Mouse (Mus musculus): Measurements from ENCODE around the gene Adamts7. TPM values are rescaled to one million over a fixed set of nuclear protein-coding genes. Genes with fewer than 3 reads are reported as not detected.

Gene Adamts7
- polyA plus RNA-seq, 1 experiment from 2014 or later = 8.7 TPM

- Histone ChIP-seq H3K9me3 (ENCODE audit: control insufficient read depth, low read length) (no peaks in the 10 kb centered on the region), H3K9ac (no peak overlapping the region), H3K27ac (no peak overlapping the region), H3K36me3 (replicated peaks; ENCODE audit: control insufficient read depth, insufficient read depth) (no peaks in the 10 kb centered on the region; the same call in 1 of the 2 replicates), H3K27me3 (ENCODE audit: control insufficient read depth, insufficient read depth, low read length) (no peaks in the 10 kb centered on the region), H3K4me3 (replicated peaks; ENCODE audit: low read length) (no peak overlapping the region), H3K4me2 (replicated peaks) (no peak overlapping the region), H3K4me1 (replicated peaks; ENCODE audit: control insufficient read depth, insufficient read depth, low read length) (no peaks in the 10 kb centered on the region)
- 84% methylated on average over 9 of the region's 9 CpGs for WGBS
- ATAC-seq (ENCODE audit: low FRiP score) = no peak
- no peak for DNase-seq (ENCODE audit: low spot score)
Measured at GRCm38 (mm10) chr9:90237232-90238062, 74.6 kb downstream of the Adamts7 start.

GRCm38 (mm10) chr9:90240560-90240959 lies 77.7 kb downstream of the Adamts7 start:
- no peaks in the 10 kb centered on the region; the same call in 1 of the 2 replicates for H3K36me3 ChIP-seq (replicated peaks; ENCODE audit: control insufficient read depth, insufficient read depth)
- H3K27ac ChIP-seq = no peak overlapping the region; the same call in 1 of the 2 replicates
- no peaks in the 10 kb centered on the region for H3K4me1 ChIP-seq (replicated peaks; ENCODE audit: control insufficient read depth, insufficient read depth, low read length)
- DNase-seq (ENCODE audit: low spot score) = peak; percentile 28
- H3K27me3 ChIP-seq (ENCODE audit: control insufficient read depth, insufficient read depth, low read length) = no peaks in the 10 kb centered on the region
- no peak overlapping the region for H3K4me3 ChIP-seq (replicated peaks; ENCODE audit: low read length)
- H3K4me2 ChIP-seq (replicated peaks) = no peak overlapping the region
- ATAC-seq (ENCODE audit: low FRiP score) = 0 out of 2 replicates have a peak, but pooled peaks have one; percentile 48
- 59% methylated on average over 4 of the region's 4 CpGs for WGBS
- no peaks in the 10 kb centered on the region for H3K9me3 ChIP-seq (ENCODE audit: control insufficient read depth, low read length)
- H3K9ac ChIP-seq = no peak overlapping the region

GRCm38 (mm10) chr9:90241041-90241440 lies 78.2 kb downstream of the Adamts7 start:
- no peak overlapping the region; the same call in 1 of the 2 replicates for H3K27ac ChIP-seq
- DNase-seq (ENCODE audit: low spot score) (no peak), ATAC-seq (ENCODE audit: low FRiP score) (no peak)
- H3K9me3 ChIP-seq (ENCODE audit: control insufficient read depth, low read length) = no peaks in the 10 kb centered on the region
- H3K4me2 ChIP-seq (replicated peaks) = no peak overlapping the region
- H3K27me3 ChIP-seq (ENCODE audit: control insufficient read depth, insufficient read depth, low read length) = no peaks in the 10 kb centered on the region
- H3K9ac ChIP-seq = no peak overlapping the region
- WGBS = 85% methylated on average over 6 of the region's 6 CpGs
- H3K4me3 ChIP-seq (replicated peaks; ENCODE audit: low read length) = no peak overlapping the region
- H3K36me3 ChIP-seq (replicated peaks; ENCODE audit: control insufficient read depth, insufficient read depth) = no peaks in the 10 kb centered on the region; the same call in 1 of the 2 replicates
- H3K4me1 ChIP-seq (replicated peaks; ENCODE audit: control insufficient read depth, insufficient read depth, low read length) = no peaks in the 10 kb centered on the region

GRCm38 (mm10) chr9:90241618-90242017 lies 78.7 kb downstream of the Adamts7 start:
- Histone ChIP-seq H3K27me3 (ENCODE audit: control insufficient read depth, insufficient read depth, low read length) (no peaks in the 10 kb centered on the region), H3K9me3 (ENCODE audit: control insufficient read depth, low read length) (no peaks in the 10 kb centered on the region), H3K27ac (no peak overlapping the region), H3K4me1 (replicated peaks; ENCODE audit: control insufficient read depth, insufficient read depth, low read length) (no peaks in the 10 kb centered on the region), H3K4me3 (replicated peaks; ENCODE audit: low read length) (no peak overlapping the region), H3K4me2 (replicated peaks) (no peak overlapping the region), H3K9ac (no peak overlapping the region), H3K36me3 (replicated peaks; ENCODE audit: control insufficient read depth, insufficient read depth) (no peaks in the 10 kb centered on the region; the same call in 1 of the 2 replicates)
- 68% methylated on average over 7 of the region's 7 CpGs for WGBS
- DNase-seq (ENCODE audit: low spot score) = no peak
- no peak for ATAC-seq (ENCODE audit: low FRiP score)

- no peaks in the 10 kb centered on the region for H3K9me3 ChIP-seq (ENCODE audit: control insufficient read depth, low read length)
- no peaks in the 10 kb centered on the region for H3K27me3 ChIP-seq (ENCODE audit: control insufficient read depth, insufficient read depth, low read length)
- ATAC-seq (ENCODE audit: low FRiP score) (no peak), DNase-seq (ENCODE audit: low spot score) (no peak)
- no peak overlapping the region for H3K4me3 ChIP-seq (replicated peaks; ENCODE audit: low read length)
- WGBS = 78% methylated on average over 6 of the region's 6 CpGs
- peaks cover 3% of the 10 kb centered on the region; the same call in 1 of the 2 replicates for H3K36me3 ChIP-seq (replicated peaks; ENCODE audit: control insufficient read depth, insufficient read depth)
- H3K4me2 ChIP-seq (replicated peaks) = no peak overlapping the region
- H3K9ac ChIP-seq = no peak overlapping the region
- no peak overlapping the region for H3K27ac ChIP-seq
- H3K4me1 ChIP-seq (replicated peaks; ENCODE audit: control insufficient read depth, insufficient read depth, low read length) = no peaks in the 10 kb centered on the region
Measured at GRCm38 (mm10) chr9:90242291-90242690, 79.4 kb downstream of the Adamts7 start.

- DNase-seq (ENCODE audit: low spot score) (no peak), ATAC-seq (ENCODE audit: low FRiP score) (no peak; the same call in 1 of the 2 replicates)
- Histone ChIP-seq H3K4me3 (replicated peaks; ENCODE audit: low read length) (no peak overlapping the region), H3K9me3 (ENCODE audit: control insufficient read depth, low read length) (no peaks in the 10 kb centered on the region), H3K27ac (no peak overlapping the region), H3K4me2 (replicated peaks) (no peak overlapping the region), H3K27me3 (ENCODE audit: control insufficient read depth, insufficient read depth, low read length) (no peaks in the 10 kb centered on the region), H3K9ac (no peak overlapping the region), H3K4me1 (replicated peaks; ENCODE audit: control insufficient read depth, insufficient read depth, low read length) (no peaks in the 10 kb centered on the region), H3K36me3 (replicated peaks; ENCODE audit: control insufficient read depth, insufficient read depth) (peaks cover 3% of the 10 kb centered on the region; the same call in 1 of the 2 replicates)
- WGBS = 87% methylated on average over 7 of the region's 7 CpGs
Measured at GRCm38 (mm10) chr9:90242855-90243254, 80.0 kb downstream of the Adamts7 start.

GRCm38 (mm10) chr9:90244301-90245151 lies 81.7 kb downstream of the Adamts7 start:
- H3K4me1 ChIP-seq (replicated peaks; ENCODE audit: control insufficient read depth, insufficient read depth, low read length) = no peaks in the 10 kb centered on the region
- H3K27ac ChIP-seq = no peak overlapping the region
- DNase-seq (ENCODE audit: low spot score) (no peak), ATAC-seq (ENCODE audit: low FRiP score) (no peak)
- peaks cover 3% of the 10 kb centered on the region; the same call in 1 of the 2 replicates for H3K36me3 ChIP-seq (replicated peaks; ENCODE audit: control insufficient read depth, insufficient read depth)
- no peak overlapping the region for H3K9ac ChIP-seq
- H3K27me3 ChIP-seq (ENCODE audit: control insufficient read depth, insufficient read depth, low read length) = no peaks in the 10 kb centered on the region
- no peaks in the 10 kb centered on the region for H3K9me3 ChIP-seq (ENCODE audit: control insufficient read depth, low read length)
- whole genome bisulfite sequencing = 94% methylated on average over 15 of the region's 15 CpGs
- no peak overlapping the region for H3K4me2 ChIP-seq (replicated peaks)
- no peak overlapping the region for H3K4me3 ChIP-seq (replicated peaks; ENCODE audit: low read length)

GRCm38 (mm10) chr9:90245206-90245605 lies 82.3 kb downstream of the Adamts7 start:
- 98% methylated on average over 6 of the region's 6 CpGs for WGBS
- H3K36me3 ChIP-seq (replicated peaks; ENCODE audit: control insufficient read depth, insufficient read depth) = peaks cover 3% of the 10 kb centered on the region; the same call in 1 of the 2 replicates
- H3K4me3 ChIP-seq (replicated peaks; ENCODE audit: low read length) = no peak overlapping the region
- no peak overlapping the region for H3K27ac ChIP-seq
- no peaks in the 10 kb centered on the region for H3K4me1 ChIP-seq (replicated peaks; ENCODE audit: control insufficient read depth, insufficient read depth, low read length)
- no peaks in the 10 kb centered on the region for H3K27me3 ChIP-seq (ENCODE audit: control insufficient read depth, insufficient read depth, low read length)
- H3K9ac ChIP-seq = no peak overlapping the region
- no peak for ATAC-seq (ENCODE audit: low FRiP score)
- H3K9me3 ChIP-seq (ENCODE audit: control insufficient read depth, low read length) = no peaks in the 10 kb centered on the region
- DNase-seq (ENCODE audit: low spot score) = no peak
- no peak overlapping the region for H3K4me2 ChIP-seq (replicated peaks)

- peaks cover 3% of the 10 kb centered on the region; the same call in 1 of the 2 replicates for H3K36me3 ChIP-seq (replicated peaks; ENCODE audit: control insufficient read depth, insufficient read depth)
- no peaks in the 10 kb centered on the region for H3K27me3 ChIP-seq (ENCODE audit: control insufficient read depth, insufficient read depth, low read length)
- ATAC-seq (ENCODE audit: low FRiP score) = no peak
- H3K9me3 ChIP-seq (ENCODE audit: control insufficient read depth, low read length) = no peaks in the 10 kb centered on the region
- no peak overlapping the region for H3K4me3 ChIP-seq (replicated peaks; ENCODE audit: low read length)
- no peak overlapping the region for H3K27ac ChIP-seq
- no peaks in the 10 kb centered on the region for H3K4me1 ChIP-seq (replicated peaks; ENCODE audit: control insufficient read depth, insufficient read depth, low read length)
- WGBS = 90% methylated on average over 5 of the region's 5 CpGs
- no peak for DNase-seq (ENCODE audit: low spot score)
- no peak overlapping the region for H3K4me2 ChIP-seq (replicated peaks)
- no peak overlapping the region for H3K9ac ChIP-seq
Measured at GRCm38 (mm10) chr9:90245781-90246180, 82.9 kb downstream of the Adamts7 start.
